Mouse (Mus musculus) embryo, embryonic 10 days (tissue): ENCODE data around the gene Srek1ip1.

Source experiments
- DNase-seq: peaks from one replicate; pipeline ENCODE4 v3.0.0-alpha.2; 2015; ENCODE audit warnings: low spot score

Gene Srek1ip1

GRCm38 (mm10) chr13:104843295-104844089, 51.2 kb downstream of the Srek1ip1 start:
- no peak for DNase-seq

DNA sequence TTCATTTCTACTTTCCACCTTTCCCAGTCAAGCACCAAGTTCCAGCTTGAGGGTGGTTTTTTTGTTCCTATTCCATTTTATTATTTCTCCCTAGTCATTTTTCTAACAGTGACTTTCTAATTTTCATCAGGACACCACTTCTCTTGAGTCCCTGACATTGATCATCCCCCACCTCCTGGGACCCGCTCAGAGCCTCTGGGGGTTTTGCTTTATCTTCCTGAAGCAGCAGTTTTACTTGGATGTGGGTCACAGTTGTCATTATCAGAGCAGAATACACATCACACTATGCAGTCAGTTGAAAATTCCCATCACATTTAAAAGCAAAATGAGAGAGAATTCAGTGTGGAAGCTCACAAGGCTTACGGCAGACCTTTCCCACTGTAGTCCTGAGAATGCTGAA, 61.4 kb downstream of the Srek1ip1 start:
- no peak for DNase-seq

DNA sequence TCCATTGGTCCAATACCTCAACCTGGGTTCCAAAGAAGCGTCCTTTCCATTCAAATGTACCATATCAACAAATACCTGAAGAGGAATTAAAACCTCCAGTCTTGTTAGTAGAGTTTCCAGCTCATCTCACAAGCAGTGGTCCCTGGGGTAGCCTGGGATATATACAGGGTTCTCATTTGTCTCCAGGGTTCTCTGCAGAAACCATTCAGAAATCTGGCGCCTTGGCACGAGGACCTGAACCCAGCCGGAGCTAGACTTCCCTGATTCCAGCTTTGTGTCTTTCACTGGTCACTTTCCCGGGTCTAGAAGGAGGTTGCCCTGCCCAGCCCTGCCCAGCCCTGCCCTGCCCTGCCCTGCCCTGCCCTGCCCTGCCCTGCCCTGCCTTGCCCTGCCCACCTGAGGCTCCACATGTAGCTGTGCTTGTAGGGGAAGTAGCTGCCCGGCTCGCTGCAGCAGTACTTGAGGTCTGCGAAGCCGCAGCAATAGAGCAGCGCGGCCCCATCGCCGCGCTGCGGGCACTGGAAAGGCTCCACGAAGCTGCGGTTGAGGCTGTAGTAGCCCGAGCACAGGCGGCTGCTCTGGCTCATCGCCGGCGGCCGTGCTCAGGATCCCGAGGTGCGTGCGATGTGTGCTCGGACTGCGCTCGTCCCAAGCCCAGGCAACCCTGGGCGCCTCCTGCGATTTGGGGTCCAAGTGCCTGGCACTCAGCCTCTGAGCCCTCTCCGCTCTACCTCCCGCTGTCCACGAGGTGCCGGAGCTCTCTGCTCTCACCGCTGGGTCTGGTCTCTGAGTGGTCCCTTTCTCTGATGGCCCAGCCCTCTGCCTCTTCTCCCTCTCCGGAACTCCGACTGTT, 71.1 kb downstream of the Srek1ip1 start, which contains the start of gene Shisal2b:
Gene Shisal2b, minus strand, starts transcription at position 767 of the 853 bp plus-strand sequence.
- peak; percentile 56 for DNase-seq

- DNase-seq = no peak
Measured at GRCm38 (mm10) chr13:104866726-104867125, 74.4 kb downstream of the Srek1ip1 start.

DNA sequence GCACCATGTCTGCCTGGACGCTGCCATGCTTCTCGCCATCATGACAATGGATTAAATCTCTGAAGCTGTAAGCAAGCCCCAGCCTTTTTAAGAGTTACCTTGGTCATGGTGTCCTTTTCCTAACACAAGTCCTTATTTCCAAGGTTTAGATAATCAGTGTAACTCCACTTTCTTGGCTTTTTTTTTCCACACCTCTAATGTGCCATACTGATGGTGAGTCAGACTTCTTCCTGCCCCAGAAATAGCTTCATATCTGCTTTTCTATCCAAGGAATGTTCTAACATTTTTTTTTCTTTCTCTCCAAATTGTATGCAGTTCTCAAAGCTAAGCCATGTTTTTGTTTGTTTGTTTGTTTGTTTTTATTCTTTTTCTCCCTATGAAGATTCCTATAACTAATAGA, 77.6 kb downstream of the Srek1ip1 start:
- no peak for DNase-seq

GRCm38 (mm10) chr13:104878508-104878907, 86.2 kb downstream of the Srek1ip1 start:
- DNase-seq = no peak

- no peak for DNase-seq
Measured at GRCm38 (mm10) chr13:104883566-104884249, 91.4 kb downstream of the Srek1ip1 start.

GRCm38 (mm10) chr13:104886308-104887032, 94.2 kb downstream of the Srek1ip1 start:
- DNase-seq = no peak
